Mouse (Mus musculus) urinary bladder, postnatal 10 days (tissue): Measurements from ENCODE around the gene St3gal5.
"Not testable (repeated sequence)": the region's sequence is repeated elsewhere in the genome, so short reads cannot be mapped to it uniquely, and the experiment has no call there.

Source experiments
- DNase-seq: peaks from one replicate; pipeline ENCODE4 v3.0.0; 2022; ENCODE audit warnings: low spot score

St3gal5 gene

DNA sequence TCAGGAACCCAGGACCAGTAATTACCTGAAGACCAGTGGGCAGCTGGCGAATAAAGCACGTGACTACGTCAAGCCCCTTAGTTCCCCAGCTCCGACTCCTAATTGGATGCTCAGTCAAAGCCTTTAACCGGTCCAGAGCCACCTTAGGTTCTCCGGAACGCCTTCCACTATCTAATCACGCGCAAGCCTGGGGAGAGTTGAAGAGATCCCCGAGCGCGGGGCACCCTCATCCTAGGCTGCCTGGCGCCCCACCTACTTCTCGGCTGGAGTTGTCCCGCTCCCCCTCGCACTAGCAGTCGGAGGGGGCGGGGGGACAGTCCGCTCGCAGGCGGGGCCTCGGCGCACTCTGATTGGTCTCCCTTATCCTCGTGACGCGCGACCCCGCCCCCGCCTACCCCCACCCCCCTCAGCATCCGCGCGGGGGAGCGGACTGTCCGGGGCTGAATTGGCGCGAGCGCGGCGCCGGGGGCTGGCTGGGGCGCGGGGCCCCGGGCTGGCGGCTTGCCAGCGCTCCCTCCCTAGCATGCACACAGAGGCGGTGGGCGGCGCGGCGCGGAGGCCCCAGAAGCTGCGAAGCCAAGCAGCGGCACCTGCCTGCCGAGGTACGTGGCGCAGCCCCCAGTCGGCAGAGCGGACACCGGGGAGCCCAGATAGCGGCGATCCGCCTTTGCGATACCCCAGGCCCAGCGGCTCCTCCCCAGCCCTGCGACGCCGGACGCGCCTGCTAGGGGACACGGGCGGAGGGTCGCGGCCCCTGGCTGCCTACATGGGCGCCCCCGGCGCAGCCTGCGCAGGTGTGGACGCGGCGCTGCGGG is at the start of gene St3gal5:
St3gal5 (plus strand) TSS at position 412 of the 815 bp plus-strand sequence.
- DNase-seq = peak; percentile 52

DNA sequence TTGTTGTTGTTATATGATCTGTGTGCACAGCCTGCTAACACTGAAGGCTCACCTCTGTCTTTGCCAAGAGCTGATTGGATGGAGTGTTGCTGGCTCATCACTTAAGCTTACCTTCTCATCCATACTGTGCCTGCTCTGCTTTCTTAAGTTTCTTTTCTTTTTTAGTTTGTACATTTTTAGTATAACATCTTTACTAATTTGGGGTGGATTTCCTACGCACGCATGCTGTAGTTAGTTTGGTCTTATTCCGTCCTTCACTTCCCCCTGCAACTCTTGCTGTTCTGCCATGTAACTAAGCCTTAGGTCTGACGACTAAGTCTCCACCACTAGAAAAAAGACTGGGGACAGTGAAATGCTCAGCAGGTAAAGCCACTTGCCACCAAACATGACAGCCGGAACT is 48.7 kb upstream of the St3gal5 start:
- DNase-seq = no peak

DNA sequence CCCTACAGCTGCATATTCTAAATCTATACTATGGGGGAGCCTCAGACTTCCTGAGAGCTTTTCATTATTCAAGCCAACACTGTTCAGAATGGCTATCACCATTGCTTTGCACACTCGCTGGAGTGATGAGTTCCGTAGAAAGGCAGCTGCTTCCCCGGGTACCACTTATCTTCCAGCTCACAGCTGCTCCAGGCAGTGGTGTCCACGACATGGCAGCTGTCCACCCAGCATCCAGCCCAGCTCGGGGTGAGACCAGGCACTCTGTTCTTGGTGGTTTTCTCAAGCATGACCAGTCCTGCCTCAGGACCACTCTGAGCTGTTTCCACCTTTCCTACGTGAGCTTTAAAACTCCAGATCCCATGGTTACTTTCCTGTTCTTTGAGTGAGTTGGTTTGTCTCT is 47.5 kb upstream of the St3gal5 start:
- DNase-seq = no peak

DNA sequence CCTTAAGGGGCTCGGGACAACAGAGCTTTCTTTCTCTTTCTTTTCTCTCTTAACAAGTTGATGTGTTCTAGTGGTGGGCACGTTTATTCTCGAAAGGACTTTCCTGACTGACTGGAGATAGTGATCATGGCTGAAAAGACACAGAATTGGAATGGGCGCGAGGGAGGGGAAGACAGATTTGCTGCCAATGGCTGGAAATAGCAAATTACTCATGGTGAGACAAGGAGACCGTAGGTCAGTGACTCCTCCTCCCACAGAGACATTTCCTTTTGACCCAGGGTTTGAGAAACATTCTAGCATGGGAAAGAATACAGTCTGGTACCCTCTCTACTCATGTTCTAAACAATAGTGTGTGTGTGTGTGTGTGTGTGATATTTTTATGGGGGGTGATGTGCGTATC is 46.6 kb upstream of the St3gal5 start:
- DNase-seq = no peak

DNA sequence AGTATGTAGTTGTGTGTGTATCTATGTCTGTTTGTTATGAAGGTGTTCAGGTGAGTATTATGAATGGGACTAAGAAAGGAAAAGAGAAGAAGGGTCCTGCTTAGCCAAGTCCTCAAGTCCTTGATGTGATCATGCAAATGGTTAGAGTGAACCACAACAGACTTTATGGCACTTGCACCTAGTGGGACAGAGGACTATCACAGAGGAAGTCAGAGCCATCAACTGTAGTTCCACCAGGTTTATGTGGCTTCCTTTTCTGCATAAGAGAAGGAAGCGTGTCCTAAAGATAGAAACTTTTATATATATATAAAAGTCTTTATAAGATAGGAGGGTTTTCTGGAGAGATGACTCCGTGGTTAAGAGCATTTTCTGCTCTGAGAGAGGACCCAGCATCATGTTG is 46.1 kb upstream of the St3gal5 start:
- no peak for DNase-seq

DNA sequence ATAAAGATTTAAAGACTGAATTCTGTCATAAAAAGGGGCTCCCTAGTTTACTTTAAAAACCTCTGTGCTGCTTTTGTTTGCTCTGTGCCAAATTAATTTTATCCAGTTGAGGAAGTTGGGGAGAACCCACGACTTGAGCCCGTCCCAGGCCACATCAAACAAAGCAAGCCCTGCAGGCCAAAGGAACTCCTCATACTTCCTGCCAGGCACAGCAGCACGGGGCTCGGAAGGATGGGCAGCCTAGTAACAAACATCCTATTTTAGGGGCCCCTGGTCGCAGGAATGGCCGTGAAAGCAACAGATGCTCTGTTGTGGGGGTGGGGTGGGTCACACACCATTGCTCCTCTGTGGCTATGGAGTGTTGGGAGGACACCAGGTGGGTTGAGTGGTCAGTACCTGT is 45.6 kb upstream of the St3gal5 start:
- DNase-seq = no peak

DNA sequence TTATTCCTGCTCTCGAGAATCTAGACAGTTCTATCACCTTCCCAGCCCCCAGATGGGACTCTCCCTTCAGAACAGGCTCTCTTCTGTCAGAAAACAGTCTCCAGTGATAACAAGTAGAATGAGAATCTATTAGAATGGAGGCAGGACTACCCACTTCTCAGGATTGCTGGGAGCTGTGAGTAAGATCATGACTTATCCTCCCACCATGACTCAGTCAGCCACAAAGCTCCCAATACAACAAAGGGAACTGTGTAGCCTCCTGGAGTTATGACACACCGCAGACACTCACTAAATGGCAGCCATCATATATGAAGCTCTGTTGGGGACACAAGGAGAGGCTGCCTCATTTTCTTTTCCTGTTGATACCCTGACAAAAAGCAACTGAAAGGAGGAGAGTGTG is 40.8 kb upstream of the St3gal5 start:
- no peak for DNase-seq

DNA sequence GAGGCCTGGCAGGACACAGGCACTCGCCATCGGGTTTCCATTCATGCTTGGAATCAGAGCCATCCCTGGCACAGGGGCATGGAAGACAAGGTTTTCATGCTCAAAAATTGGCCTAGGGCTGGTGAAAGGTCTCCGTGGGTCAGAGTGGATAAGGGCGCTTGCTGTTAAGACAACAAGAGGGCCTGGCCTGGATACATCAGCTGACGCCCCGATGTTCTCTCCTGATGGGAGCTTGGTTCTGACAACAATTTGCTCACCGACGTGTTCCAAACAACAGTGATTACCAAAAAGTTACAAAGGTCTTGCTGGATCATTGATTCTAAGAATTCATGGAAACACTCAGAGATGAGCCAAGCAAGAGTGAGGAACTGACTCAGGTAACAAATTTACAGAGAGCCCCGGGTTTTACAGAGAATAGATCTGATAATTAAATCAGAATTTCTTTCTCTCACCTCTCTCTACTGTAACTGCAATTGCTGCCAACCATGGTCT is 38.9 kb upstream of the St3gal5 start:
- DNase-seq = no peak

DNA sequence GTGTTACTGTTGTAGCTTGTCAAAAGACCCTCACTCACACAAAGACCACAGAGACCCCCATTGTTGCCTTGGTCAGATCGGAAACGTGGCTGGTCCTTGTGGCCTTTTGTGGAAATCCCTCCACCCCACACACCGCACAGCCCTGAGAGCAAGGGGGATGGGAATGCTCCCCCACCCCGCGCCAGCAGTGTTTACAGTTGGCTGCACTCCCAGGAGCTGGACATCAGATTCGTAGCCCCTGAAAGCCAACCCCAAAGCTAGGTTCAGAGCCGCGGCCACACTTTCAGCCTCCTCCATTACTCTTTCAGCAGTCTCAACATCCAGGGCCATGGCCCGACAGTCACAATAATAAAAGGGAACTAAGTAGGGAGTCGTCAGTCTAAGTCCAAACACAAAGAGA is 36.7 kb upstream of the St3gal5 start:
- DNase-seq = not testable (repeated sequence)

DNA sequence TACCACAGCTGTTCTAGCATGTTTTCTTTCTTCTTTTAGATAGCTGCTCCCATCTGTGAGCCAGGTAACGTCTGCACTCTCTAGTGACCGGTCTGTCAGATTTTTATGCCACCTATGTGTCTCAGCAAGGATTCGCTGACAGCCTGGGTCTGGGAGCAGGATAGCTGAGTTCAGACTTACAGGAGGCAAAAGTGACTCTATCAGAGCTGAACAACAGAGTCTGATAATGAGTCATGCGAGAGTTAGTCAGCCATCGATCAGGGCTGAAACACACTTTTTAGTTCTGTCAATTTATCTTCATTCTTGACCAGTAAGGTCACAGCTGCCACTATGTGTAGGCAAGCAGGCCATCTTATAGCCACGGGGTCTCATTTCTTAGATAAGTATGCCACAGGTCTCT is 33.7 kb upstream of the St3gal5 start:
- DNase-seq = no peak

DNA sequence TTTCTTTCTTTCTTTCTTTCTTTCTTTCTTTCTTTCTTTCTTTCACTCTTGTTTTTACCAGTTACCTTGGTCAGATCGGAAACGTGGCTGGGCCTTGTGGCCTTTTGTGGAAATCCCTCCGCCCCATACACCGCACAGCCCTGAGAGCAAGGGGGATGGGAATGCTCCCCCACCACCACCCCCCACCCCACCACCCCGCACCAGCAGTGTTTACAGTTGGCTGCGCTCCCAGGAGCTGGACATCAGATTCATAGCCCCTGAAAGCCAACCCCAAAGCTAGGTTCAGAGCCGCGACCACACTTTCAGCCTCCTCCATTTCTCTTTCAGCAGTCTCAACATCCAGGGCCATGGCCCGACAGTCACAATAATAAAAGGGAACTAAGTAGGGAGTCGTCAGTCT is 31.4 kb upstream of the St3gal5 start:
- no peak for DNase-seq

DNA sequence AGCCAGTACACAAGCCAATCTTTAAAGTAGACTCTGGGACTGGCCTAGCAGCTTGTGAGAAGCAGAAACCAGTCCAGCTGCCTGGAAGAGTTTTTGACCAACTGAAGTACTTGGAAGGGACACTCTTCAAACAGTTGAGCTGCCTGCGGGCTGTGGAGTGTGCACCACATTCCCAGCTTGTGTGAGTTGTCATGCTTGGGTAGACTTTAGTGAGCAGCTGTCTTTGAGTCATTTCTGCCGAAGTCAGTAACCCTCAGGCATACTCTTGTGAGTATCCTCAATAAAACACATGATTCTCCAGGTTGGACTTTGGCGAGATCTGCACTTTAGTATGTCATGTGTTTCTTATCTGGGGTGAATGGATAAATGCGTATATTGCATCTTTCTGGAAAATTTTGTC is 29.0 kb upstream of the St3gal5 start:
- DNase-seq = no peak

DNA sequence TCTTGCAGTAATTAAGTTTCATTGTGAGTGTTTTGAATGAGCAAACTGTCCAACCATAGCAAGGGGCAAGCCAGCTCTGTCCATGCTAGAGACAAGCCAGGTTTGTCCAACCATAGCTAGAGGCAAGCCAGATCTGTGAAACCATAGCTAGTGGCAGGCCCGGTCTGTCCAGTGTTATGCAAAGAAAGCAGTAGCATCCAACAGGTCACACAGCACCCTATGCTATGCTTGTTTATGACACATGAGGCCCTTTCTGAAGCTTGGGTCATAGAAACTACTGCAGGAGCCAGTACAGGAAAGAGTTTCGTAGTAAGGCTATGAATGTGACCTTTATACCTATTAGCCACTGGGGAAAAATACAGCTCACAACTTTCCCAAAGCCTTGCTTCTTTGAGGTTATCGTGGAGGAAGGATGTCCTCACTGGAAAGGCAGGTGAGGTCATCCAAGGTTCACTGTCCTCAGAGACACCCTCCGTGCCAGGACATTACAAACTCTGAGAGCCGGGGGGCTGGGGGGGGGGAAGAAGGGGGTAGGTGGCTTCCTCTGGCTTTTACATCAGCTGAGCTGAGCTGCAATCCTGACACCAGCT is 26.0 kb upstream of the St3gal5 start:
- DNase-seq = no peak

DNA sequence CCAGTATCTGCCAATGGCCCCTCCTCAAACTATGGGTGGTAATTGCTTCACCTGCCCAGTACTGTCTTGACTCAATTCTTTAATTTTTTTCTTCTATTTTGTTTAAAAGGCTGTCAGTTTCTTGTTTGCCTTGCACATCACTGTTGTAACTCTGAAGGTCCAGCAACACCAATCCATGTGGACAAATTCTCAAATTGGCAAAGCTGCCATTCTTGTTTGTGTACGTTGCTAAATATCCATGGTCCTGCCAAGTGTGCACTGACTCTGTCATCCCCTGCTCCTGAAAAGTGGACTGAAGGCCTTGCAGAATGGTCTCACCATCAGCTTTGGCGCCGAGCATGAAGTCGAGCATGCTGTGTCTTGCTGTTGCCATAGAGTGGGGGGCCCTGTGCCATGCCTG is 23.6 kb upstream of the St3gal5 start:
- no peak for DNase-seq

DNA sequence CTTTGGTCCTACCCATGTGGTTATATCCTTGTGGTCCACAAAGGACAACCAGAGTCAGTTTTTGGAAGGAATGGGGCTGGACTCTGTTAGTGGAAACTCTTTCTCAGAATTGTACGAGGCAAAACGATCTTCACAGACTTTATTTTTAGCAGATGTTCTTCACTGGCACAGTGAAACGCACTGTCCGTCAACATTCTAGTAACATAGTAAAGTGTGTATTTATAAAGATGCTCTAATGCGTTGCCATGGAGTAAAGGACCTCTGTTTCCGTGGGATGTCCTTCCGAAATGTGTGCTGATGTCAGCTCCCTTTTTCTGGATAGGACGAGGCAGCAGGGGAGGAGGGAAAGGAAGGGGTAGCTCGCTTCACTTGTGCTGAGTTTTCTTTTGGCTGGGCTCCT is 20.9 kb upstream of the St3gal5 start:
- DNase-seq = no peak

DNA sequence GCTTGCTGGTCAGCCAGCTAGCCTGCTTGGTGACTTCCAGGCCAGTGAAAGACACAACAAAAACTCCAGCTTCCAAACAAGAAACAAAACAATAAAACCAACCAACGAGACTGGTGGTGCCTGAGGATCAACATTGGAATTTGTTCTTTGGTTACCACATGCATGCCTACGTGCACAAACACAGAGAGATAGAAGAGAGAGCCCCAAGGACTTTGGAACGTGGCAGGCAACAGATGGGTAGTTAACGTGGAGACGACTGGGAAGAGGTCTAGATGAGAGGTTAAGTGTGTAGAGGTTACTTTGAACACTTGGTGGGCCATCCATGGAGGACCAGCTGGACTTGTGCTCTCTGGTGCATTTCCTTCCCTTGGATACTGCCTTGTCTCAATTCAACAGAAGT is 19.2 kb upstream of the St3gal5 start:
- no peak for DNase-seq

DNA sequence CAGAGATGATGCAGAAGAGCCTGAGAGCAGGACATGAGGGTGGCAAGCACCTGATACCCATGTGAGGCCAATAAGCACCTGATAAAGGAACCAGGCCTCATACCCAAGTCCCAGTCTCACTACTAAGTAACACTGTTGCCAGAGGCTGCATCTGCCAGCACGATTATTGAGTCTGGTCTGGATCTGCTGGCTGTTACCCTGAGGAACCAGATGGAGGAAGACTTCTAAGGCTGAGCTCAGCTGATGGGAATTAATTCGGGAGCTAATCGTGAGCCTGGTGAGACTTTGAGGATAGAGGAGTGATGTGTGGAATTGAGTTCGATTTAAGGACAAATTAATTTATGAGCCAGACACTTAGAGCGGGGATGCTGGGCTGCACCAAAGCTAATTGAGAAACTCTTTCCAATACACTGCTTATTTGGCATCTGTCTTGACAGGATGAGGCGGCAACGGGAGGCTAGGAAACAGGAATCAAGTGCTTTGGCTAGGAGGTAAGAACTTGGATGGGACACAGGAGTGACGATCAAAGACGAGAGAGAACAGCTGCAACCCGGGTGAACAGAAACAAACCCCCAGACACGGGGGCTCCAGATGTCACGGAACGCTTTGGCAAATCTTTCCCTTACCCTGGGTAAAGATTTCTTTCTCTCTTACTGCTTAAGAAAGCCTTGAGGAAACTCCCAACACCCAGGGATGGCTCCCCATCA is 15.9 kb upstream of the St3gal5 start:
- no peak for DNase-seq

DNA sequence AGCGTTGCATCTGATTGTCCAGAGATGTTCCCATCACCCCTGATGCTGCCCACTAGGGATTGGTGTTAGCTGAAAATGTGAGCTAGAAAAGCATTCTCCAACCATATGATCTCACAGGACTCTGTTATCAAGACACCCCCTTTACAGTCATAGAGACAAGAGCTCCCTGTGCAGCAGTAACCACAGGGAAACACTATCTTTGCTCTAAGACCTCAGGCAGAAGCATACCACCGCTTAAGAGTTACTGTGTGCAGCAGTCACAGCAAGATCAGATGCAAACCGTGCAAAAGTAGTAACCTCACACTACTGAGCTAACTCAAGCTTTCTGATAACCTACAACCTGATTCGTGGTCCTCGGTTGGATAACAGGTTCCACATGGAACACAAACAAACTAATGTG is 10.0 kb upstream of the St3gal5 start:
- DNase-seq = no peak

DNA sequence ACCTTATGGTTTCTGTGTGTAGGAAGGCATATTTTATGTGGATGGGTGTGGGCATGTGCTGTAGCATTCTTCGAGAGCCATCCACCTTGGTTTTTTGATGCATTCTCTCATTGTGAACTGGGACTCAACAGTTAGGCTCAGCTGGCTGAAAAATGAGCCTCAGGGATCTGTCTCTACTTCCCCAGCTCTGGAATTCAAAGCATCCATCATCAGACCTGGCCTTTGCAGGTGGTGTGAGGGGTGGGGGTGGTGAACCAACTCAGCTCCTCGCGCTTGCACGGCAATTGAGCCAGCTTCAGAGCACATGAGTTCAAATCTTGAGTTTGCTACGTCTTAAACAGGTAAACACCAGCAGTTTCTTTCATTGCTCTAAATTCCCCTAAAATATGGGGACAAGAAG is 7.5 kb upstream of the St3gal5 start:
- DNase-seq = no peak

DNA sequence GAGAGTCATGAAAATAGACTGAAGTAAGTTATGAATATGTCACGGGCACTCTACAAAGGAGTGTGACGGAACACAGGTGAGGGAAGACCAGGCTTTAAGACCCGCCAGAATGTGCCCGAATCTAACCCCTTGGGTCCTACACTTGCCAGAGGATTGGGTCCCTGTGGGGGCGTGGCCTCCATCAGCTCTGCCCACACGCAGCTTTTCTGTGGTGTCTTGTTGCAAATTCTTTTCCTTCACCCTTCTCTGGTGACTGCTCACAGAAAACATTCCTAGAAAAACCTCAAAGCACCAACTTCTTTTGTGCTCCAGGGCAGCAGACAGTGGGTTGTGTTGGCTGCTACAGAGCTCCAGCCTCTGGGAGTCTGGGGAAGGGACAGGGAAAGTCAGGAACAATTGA is 6.4 kb upstream of the St3gal5 start:
- DNase-seq = no peak

DNA sequence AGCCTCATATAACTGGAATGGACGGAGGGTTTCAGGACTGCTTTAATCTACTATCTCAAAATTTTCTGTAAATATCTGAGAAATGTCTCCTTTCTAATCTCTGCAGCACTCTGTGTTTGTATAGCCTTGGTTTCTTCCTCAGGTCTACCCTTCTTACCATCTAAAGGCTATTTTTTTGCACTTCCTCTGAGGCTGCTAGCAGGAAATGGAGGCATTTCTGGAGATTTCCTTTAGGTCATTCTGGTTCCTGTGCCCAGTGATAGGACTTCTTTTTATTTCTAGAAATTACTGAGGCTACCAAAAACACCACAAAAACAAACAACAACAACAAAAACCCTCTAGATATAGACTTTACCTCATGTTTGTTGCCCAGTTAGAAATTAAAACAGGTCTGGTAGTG is 4.3 kb upstream of the St3gal5 start:
- no peak for DNase-seq

DNA sequence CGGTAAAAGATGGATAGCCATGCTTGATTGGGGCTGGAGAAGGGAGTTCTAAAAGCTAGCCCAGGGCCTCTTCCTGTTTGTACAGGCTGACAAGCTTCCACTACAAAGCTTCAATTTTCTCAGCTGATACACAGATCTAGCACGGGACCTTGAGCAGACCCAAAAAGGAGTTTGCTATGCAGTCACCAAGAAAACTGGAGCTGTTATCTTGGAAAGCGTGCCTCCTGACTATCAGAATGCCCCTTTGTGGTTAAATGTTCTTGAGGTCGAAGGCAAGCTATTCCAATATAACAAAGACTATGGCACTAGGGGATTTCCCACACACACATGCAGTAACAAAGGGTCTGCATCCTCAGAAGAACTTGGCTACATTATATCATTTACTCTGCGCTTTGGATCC is 1.2 kb upstream of the St3gal5 start:
- no peak for DNase-seq

DNA sequence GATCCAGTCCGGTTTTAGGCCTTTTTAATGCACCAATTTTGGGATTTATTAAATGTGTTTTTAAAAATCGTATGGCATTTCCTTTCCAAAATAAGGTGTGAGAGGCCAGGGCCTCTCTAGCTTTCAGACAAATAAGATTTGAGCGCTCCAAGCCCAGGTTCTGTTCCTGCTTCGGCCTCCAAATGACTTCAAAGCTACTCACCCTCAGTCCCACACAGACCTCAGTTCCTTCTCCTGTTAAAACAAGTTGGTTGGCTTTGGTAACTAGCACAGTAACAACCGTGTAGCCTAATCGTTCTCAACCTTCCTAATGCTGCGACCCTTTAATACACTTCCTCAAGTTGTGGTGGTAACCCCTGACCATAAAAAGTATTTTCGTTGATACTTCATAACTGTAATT is 723 bp upstream of the St3gal5 start:
- DNase-seq = no peak
